Comparison of ENCODE assay signal across 10 mouse cellular contexts in the genomic region with DNA sequence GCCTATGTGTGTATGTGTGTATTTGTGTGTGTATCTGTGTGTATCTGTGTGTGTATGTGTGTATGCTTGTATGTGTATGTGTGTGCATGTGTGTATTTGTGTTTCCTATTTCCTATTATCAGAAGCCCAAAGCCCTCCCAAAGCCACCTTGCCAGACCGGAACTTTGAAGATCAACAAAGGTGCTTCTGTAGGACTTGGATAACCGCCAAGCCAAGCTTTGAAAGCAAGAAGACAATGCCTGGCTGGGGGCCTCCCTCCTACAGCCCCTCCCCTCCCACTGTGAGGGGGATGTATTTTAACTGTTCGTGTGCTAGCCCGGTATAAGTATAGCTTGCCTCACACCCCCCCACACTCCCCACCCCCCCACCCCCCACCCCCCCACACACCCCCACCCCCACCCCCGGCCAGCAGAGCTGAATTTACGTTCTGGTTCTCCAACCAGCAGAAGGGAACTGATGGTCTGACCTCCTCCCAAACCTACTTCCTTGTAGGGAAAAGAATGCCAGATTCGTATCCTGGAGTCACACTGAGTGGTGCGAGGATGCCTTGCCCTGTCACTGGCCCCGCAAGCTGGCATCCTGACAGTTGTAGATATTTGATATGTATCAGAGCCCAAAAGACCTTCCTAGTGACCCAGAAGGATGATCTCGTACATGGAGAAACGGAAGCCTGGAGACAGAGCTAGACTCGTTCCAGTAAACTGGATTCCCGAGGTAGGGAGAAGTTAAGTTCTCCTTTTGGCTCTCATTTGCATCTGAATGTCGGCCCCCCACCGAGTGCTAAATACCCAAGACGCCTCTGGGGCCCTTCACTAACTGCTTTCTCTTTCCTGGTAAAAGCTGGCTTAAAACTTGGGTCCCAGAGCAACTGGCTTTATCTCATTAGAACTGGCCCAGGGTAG. TPM values are rescaled to one million over a fixed set of nuclear protein-coding genes. Genes with fewer than 3 reads are reported as not detected.
DNase-seq lines count a peak whose midpoint lies in the region; ATAC-seq and TF ChIP-seq lines count a peak whose summit lies in the region.
"Had no signal": no experiment of that assay in that cellular context is flagged by ENCODE, and none has a peak within 500 bp of the region (broad histone marks: within the 10 kb centered on the region; RNA-seq: fewer than 3 reads in every experiment).

No protein-coding gene starts in this region.

- WGBS in lung, adult 2 months = 18% methylated on average over 16 of the region's 16 CpGs
- WGBS in hindbrain, embryonic 14.5 days = 2% methylated on average over 16 of the region's 16 CpGs
- WGBS in neural tube, embryonic 13.5 days = under 1% methylated on average over 16 of the region's 16 CpGs

- no peaks in the 10 kb centered on the region for H3K27me3 ChIP-seq in hindbrain, embryonic 14.5 days (ENCODE audit: control insufficient read depth, insufficient read depth, low read length)
- no peaks in the 10 kb centered on the region for H3K27me3 ChIP-seq in neural tube, embryonic 13.5 days

- H3K36me3 ChIP-seq in hindbrain, embryonic 14.5 days (replicated peaks; ENCODE audit: control insufficient read depth, insufficient read depth) = no peaks in the 10 kb centered on the region
- H3K36me3 ChIP-seq in neural tube, embryonic 13.5 days = no peaks in the 10 kb centered on the region

- peaks cover 15% of the 10 kb centered on the region for H3K4me1 ChIP-seq in lung, adult 2 months (ENCODE audit: control insufficient read depth, insufficient read depth, low read length)
- H3K4me1 ChIP-seq in hindbrain, embryonic 14.5 days (replicated peaks; ENCODE audit: control insufficient read depth, insufficient read depth, low read length) = peaks cover 23% of the 10 kb centered on the region; the same call in 1 of the 2 replicates
- peaks cover 38% of the 10 kb centered on the region for H3K4me1 ChIP-seq in neural tube, embryonic 13.5 days (replicated peaks)

- no peak overlapping the region for H3K4me3 ChIP-seq in lung, adult 2 months (replicated peaks; ENCODE audit: extremely low read depth, low read depth, low read length)
- no peak overlapping the region for H3K4me3 ChIP-seq in hindbrain, embryonic 14.5 days (replicated peaks; ENCODE audit: low read length)
- H3K4me3 ChIP-seq in neural tube, embryonic 13.5 days = no peak overlapping the region

- H3K9ac ChIP-seq in hindbrain, embryonic 14.5 days = no peak overlapping the region
- 0 out of 2 replicates have a peak overlapping the region, but pooled peaks have one; percentile 8 for H3K9ac ChIP-seq in neural tube, embryonic 13.5 days
- H3K9ac ChIP-seq: liver, postnatal 0 days had no signal

- no peak for TF ChIP-seq CTCF in lung, adult 2 months (IDR thresholded peaks at IDR 0.05; ENCODE audit: insufficient read depth, low read length)

- no peak overlapping the region for H3K27ac ChIP-seq in hindbrain, embryonic 14.5 days
- H3K27ac ChIP-seq in neural tube, embryonic 13.5 days (replicated peaks) = peak overlapping the region; percentile 20; the same call in 1 of the 2 replicates

- ATAC-seq in hindbrain, embryonic 14.5 days (ENCODE audit: low FRiP score) = no peak
- ATAC-seq in neural tube, embryonic 13.5 days (ENCODE audit: low read depth) = no peak
- ATAC-seq: intestine, postnatal 0 days; liver, postnatal 0 days had no signal

- no peaks in the 10 kb centered on the region for H3K9me3 ChIP-seq in hindbrain, embryonic 14.5 days (ENCODE audit: control insufficient read depth, low read length)
- H3K9me3 ChIP-seq in neural tube, embryonic 13.5 days = no peaks in the 10 kb centered on the region

- peak; percentile 67 for DNase-seq in embryo, embryonic 10.5 days (ENCODE audit: low spot score)
- no peak for DNase-seq in embryo, embryonic 9.5 days (ENCODE audit: extremely low spot score)
- DNase-seq in lung, adult 18-20 months = peak; percentile 26 to 66
- no peak for DNase-seq in lung, adult 2 months
- DNase-seq in hindbrain, embryonic 14.5 days (ENCODE audit: low spot score) = peak; percentile 42
- no peak for DNase-seq in adipocyte (ENCODE audit: low spot score)
- DNase-seq in thymus, postnatal 10 days (ENCODE audit: low spot score in 2 of 2) = no peak

- H3K4me2 ChIP-seq in hindbrain, embryonic 14.5 days (replicated peaks) = no peak overlapping the region; the same call in 1 of the 2 replicates
- peak overlapping the region; percentile 29; the same call in 1 of the 2 replicates for H3K4me2 ChIP-seq in neural tube, embryonic 13.5 days

- no peak for TF ChIP-seq POLR2A in lung, adult 2 months (IDR thresholded peaks at IDR 0.05; ENCODE audit: borderline replicate concordance, extremely low read depth, low read depth, low read length)

RNA-seq across cellular contexts. Expression of a gene that starts 12.7 kb away (rescaled TPM):
- 57.7 and 72.4 TPM in 2 replicates for polyA plus RNA-seq in lung, adult 2 months (2012; rRNA removed)
- 4.7 and 5.6 TPM in 2 replicates for polyA plus RNA-seq in hindbrain, embryonic 14.5 days (2014; fragmentation: Nextera tagmentation; extraction: Ambion mirVana)
- 7.2 and 7.6 TPM in 2 replicates for polyA plus RNA-seq in neural tube, embryonic 13.5 days (2015; fragmentation: Nextera tagmentation; extraction: Ambion mirVana)

Comparison
In these comparisons a context has a peak if more than half of its experiments do, and no peak if none do; other contexts are left out.
1. DNase-seq: peak in embryo, embryonic 10.5 days (single experiment), lung, adult 18-20 months (2 of 2) and hindbrain, embryonic 14.5 days (single experiment); none in embryo, embryonic 9.5 days (single experiment), lung, adult 2 months (single experiment), adipocyte (single experiment) and thymus, postnatal 10 days (0 of 2).